Mouse (Mus musculus) spleen, adult 2 months (tissue): ENCODE data around the gene Camk1d. TPM values are rescaled to one million over a fixed set of nuclear protein-coding genes. Genes with fewer than 3 reads are reported as not detected.

Source experiments
- DNase-seq, 2 experiments: peaks; one replicate each; pipeline versions ENCODE4 v3.0.0 to v3.0.0-alpha.2; 2012 to 2021; ENCODE audit warnings: low spot score in 2 of 2, low read depth in 1 of 2
- H3K27ac ChIP-seq: fragments of 200-500 bp; 2 replicates; pipeline ENCODE4 v1.5.1; 2012; ENCODE audit warnings: low read length, inconsistent platforms; ENCODE audit not compliant: insufficient read depth
- H3K27me3 ChIP-seq: fragments of 200-500 bp; 2 replicates; pipeline ENCODE4 v1.6.1; 2012; ENCODE audit warnings: mild to moderate bottlenecking, moderate library complexity, low read length, inconsistent platforms; ENCODE audit not compliant: control insufficient read depth, insufficient read depth
- H3K36me3 ChIP-seq: fragments of 200-500 bp; 2 replicates; pipeline ENCODE4 v1.6.1; 2012; ENCODE audit warnings: mild to moderate bottlenecking, low read length, inconsistent platforms; ENCODE audit not compliant: control insufficient read depth, insufficient read depth
- H3K4me1 ChIP-seq: fragments of 200-500 bp; 2 replicates; pipeline ENCODE4 v1.6.1; 2011; ENCODE audit warnings: inconsistent platforms; ENCODE audit not compliant: control insufficient read depth, insufficient read depth, insufficient read length
- H3K4me3 ChIP-seq: fragments of 200-500 bp; 2 replicates; pipeline ENCODE4 v1.5.1; 2011; ENCODE audit warnings: mild to moderate bottlenecking, inconsistent platforms; ENCODE audit not compliant: insufficient read depth, insufficient read length; ENCODE audit errors: extremely low read depth
- CTCF ChIP-seq: fragments of 200-500 bp; IDR thresholded peaks from 2 replicates; pipeline ENCODE4 v1.5.1; 2011; ENCODE audit warnings: mild to moderate bottlenecking, inconsistent platforms; ENCODE audit not compliant: insufficient read depth, insufficient read length, insufficient replicate concordance; ENCODE audit errors: extremely low read depth
- POLR2A ChIP-seq: fragments of 200-500 bp; IDR thresholded peaks from 2 replicates; pipeline ENCODE4 v1.6.1; 2011; ENCODE audit warnings: low read depth, low read length, inconsistent platforms
- WGBS: fragments of 180-500 bp; shearing (Covaris S2); methylation state at CpG from one replicate; pipeline ENCODE4 v1.1.7; 2018; 5-methylcytosine and 5-hydroxymethylcytosine counted together
- polyA plus RNA-seq: library from polyadenylated mRNA; depleted of rRNA; stranded (reverse); fragments of >200 nt; gene quantifications from 2 replicates; pipeline ENCODE4 v1.2.3, GENCODE M21; 2012

The Camk1d gene
- polyA plus RNA-seq, 1 experiment: 5.8 TPM

GRCm38 (mm10) chr2:5370591-5370990 lies 343.7 kb downstream of the Camk1d start:
- Histone ChIP-seq H3K4me1 (no peaks in the 10 kb centered on the region), H3K36me3 (no peaks in the 10 kb centered on the region), H3K4me3 (no peak overlapping the region), H3K27ac (no peak overlapping the region), H3K27me3 (no peaks in the 10 kb centered on the region)
- TF ChIP-seq POLR2A (no peak), CTCF (no peak)
- WGBS: 86% methylated on average over 3 of the region's 3 CpGs
- no peak for DNase-seq

DNA sequence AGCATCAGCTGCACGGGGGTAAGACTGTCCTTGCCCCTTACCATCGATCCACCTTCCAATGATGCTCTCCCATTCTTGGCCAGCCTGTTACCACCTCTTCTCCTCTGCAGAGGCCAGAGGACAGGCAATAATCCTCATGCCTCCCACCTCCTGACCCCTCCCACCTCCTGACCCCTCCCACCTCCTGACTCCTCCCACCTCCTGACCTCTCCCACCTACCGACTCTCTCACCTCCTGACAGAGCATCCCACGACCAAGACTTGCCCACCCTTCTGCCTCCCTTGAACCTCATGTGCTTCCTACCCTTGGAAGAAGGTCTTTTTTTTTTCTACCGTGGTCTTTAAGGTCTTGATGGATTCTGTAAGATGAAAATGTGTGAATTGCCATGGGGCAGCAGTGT lies 350.5 kb downstream of the Camk1d start:
- Histone ChIP-seq H3K36me3 (no peaks in the 10 kb centered on the region; the same call in none of the 2 replicates), H3K4me3 (no peak overlapping the region), H3K4me1 (no peaks in the 10 kb centered on the region), H3K27ac (no peak overlapping the region), H3K27me3 (no peaks in the 10 kb centered on the region)
- TF ChIP-seq POLR2A (no peak), CTCF (no peak)
- 71% methylated on average over 5 of the region's 5 CpGs for WGBS
- DNase-seq: no peak

- Histone ChIP-seq H3K27me3 (no peaks in the 10 kb centered on the region), H3K4me1 (no peaks in the 10 kb centered on the region), H3K27ac (no peak overlapping the region), H3K4me3 (no peak overlapping the region), H3K36me3 (peaks cover 4% of the 10 kb centered on the region)
- TF ChIP-seq POLR2A: no peak
- no peak for TF ChIP-seq CTCF
- no peak for DNase-seq
- WGBS: 89% methylated on average over 5 of the region's 5 CpGs
These were observed 356.3 kb downstream of the Camk1d start for GRCm38 (mm10) chr2:5358049-5358448.

DNA sequence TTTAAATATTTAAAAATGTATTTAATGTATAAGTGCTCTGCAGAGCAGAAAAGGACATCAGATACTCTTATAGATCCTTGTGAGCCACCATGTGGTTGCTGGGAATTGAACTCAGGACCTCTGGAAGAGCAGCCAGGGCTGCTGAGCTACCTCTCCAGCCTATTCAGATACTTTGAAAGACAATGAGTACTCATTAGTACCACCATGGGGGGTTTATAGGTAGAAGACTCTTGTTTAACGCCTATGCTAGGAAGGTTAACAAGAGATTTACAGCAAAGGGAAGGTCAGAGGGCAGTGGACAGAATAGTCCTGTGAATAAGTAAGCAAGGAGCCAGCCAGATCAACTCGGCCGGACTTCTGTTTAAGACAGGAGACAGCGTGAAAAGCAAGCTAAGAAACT lies 357.3 kb downstream of the Camk1d start:
- TF ChIP-seq POLR2A (no peak), CTCF (no peak)
- no peak overlapping the region for H3K27ac ChIP-seq
- WGBS: 95% methylated on average over 4 of the region's 4 CpGs
- no peak for DNase-seq
- H3K4me3 ChIP-seq: no peak overlapping the region
- H3K36me3 ChIP-seq: peaks cover 4% of the 10 kb centered on the region
- H3K4me1 ChIP-seq: no peaks in the 10 kb centered on the region
- H3K27me3 ChIP-seq: no peaks in the 10 kb centered on the region

GRCm38 (mm10) chr2:5352821-5353522 lies 361.3 kb downstream of the Camk1d start:
- no peaks in the 10 kb centered on the region for H3K27me3 ChIP-seq
- H3K4me1 ChIP-seq: no peaks in the 10 kb centered on the region
- H3K4me3 ChIP-seq: no peak overlapping the region
- H3K36me3 ChIP-seq: peaks cover 2% of the 10 kb centered on the region
- H3K27ac ChIP-seq: no peak overlapping the region
- no peak for DNase-seq
- 91% methylated on average over 13 of the region's 13 CpGs for WGBS
- TF ChIP-seq POLR2A: no peak
- TF ChIP-seq CTCF: no peak

- TF ChIP-seq POLR2A: no peak
- TF ChIP-seq CTCF: no peak
- Histone ChIP-seq H3K27ac (no peak overlapping the region), H3K36me3 (peaks cover 2% of the 10 kb centered on the region; the same call in 1 of the 2 replicates), H3K27me3 (no peaks in the 10 kb centered on the region), H3K4me3 (no peak overlapping the region), H3K4me1 (no peaks in the 10 kb centered on the region)
- WGBS: 90% methylated on average over 9 of the region's 9 CpGs
- no peak for DNase-seq
These were observed 369.0 kb downstream of the Camk1d start for GRCm38 (mm10) chr2:5345344-5345743.

DNA sequence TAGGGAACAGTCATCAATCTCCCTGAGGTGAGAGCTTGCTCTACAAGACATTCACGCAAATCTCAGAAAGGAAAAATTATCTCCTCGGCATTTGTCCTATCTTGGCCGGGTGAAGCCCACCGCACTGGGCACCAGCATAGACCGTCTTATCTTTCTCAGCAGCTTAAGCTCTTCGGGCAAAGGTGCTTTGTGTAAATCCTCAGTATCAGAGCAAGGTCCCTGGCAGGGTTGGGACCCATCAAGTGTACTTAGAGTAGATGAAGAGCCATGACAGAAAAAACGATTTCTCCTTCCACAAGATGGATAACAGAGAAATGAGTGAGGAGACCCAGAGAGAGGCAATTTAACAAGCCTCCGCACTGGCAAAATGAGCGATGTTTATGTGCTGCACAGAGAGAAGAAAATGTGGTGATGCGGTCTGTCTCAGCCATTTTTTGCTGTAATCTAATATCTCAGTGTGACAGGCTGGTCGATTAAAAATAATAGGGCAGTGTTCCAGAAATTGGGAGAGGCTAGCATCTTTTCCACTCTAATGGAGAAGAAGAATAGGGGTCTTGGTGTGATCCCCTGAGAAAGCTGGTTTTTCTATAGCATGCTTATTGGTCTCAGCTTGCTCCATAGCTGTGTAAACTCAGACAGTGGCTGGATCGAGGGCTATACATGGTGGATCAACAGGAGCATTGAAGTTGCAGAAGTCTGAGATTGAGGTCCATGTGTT lies 386.6 kb downstream of the Camk1d start:
- no peak for TF ChIP-seq CTCF
- no peak for TF ChIP-seq POLR2A
- no peaks in the 10 kb centered on the region for H3K4me1 ChIP-seq
- H3K36me3 ChIP-seq: no peaks in the 10 kb centered on the region
- no peak for DNase-seq
- no peak overlapping the region for H3K27ac ChIP-seq
- WGBS: 92% methylated on average over 12 of the region's 12 CpGs
- no peak overlapping the region for H3K4me3 ChIP-seq
- H3K27me3 ChIP-seq: no peaks in the 10 kb centered on the region
